9 mouse cellular contexts compared by ENCODE assay signal in the genomic region with DNA sequence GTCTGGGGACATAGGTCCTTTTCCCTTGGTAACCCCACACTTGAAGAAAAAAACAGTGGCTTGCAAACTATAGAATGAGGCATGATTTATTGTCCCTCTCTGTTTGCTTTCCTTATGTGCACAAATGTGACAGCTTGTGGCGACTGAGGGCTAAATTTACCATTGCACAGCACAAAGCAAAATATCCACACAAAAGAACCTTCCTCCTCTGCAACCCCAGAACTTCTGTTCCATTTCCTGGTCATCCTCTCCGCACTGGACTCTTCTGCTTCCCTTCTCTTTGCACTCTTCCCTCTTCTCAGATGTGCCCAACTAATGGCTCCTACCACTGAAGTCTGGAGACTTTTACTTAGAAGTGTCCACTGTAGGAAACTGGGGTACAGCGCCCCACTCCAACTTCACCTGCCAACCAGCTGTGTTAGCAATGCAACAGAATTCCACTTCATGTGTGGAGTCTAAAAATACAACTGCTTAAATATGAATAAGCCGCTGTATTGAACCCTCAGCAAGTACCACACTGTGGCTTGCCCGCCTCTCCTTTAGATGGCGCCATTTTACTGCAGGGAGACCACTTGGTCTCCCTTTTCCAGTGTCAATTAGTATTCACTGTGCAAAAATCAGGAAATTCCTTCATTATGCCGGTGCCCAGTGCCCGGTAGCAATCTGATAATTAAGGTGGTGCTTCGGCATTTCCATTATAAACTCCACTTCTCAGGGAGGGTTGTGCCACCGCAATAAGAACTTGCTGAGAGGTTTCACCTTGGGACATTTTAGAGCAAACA.
DNase-seq lines count a peak whose midpoint lies in the region; ATAC-seq lines count a peak whose summit lies in the region.
"Had no signal": no experiment of that assay in that cellular context is flagged by ENCODE, and none has a peak within 500 bp of the region (broad histone marks: within the 10 kb centered on the region; RNA-seq: fewer than 3 reads in every experiment).

No protein-coding gene starts in this region.

- H3K4me2 ChIP-seq in kidney, embryonic 14.5 days (replicated peaks; ENCODE audit: low read depth, low read length) = no peak overlapping the region
- H3K4me2 ChIP-seq in hindbrain, embryonic 14.5 days (replicated peaks) = no peak overlapping the region
- no peak overlapping the region for H3K4me2 ChIP-seq in lung, embryonic 16.5 days (ENCODE audit: low read depth, low read length)
- H3K4me2 ChIP-seq: liver, embryonic 13.5 days had no signal

- H3K36me3 ChIP-seq in kidney, embryonic 14.5 days (ENCODE audit: control insufficient read depth, insufficient read depth, low read length) = no peaks in the 10 kb centered on the region
- H3K36me3 ChIP-seq in hindbrain, embryonic 14.5 days (replicated peaks; ENCODE audit: control insufficient read depth, insufficient read depth) = no peaks in the 10 kb centered on the region
- no peaks in the 10 kb centered on the region for H3K36me3 ChIP-seq in lung, embryonic 16.5 days (ENCODE audit: control insufficient read depth, insufficient read depth, low read length)
- H3K36me3 ChIP-seq: liver, embryonic 13.5 days had no signal

- H3K9ac ChIP-seq in kidney, embryonic 14.5 days (ENCODE audit: low read depth, low read length) = no peak overlapping the region
- H3K9ac ChIP-seq in hindbrain, embryonic 14.5 days = no peak overlapping the region
- no peak overlapping the region for H3K9ac ChIP-seq in lung, embryonic 16.5 days (ENCODE audit: low read length)
- H3K9ac ChIP-seq: liver, embryonic 13.5 days had no signal

- H3K4me1 ChIP-seq in kidney, embryonic 14.5 days (ENCODE audit: control insufficient read depth, insufficient read depth, low read length) = no peaks in the 10 kb centered on the region
- no peaks in the 10 kb centered on the region for H3K4me1 ChIP-seq in hindbrain, embryonic 14.5 days (replicated peaks; ENCODE audit: control insufficient read depth, insufficient read depth, low read length)
- H3K4me1 ChIP-seq in lung, embryonic 16.5 days (replicated peaks; ENCODE audit: control insufficient read depth, insufficient read depth, low read length) = peaks cover 2% of the 10 kb centered on the region; the same call in 1 of the 2 replicates
- H3K4me1 ChIP-seq: liver, embryonic 13.5 days had no signal

- peak; percentile 16 for DNase-seq in kidney, adult 18-20 months
- peak; percentile 37 for DNase-seq in adrenal gland, adult 2 months
- DNase-seq in hindbrain, embryonic 14.5 days (ENCODE audit: low spot score) = peak; percentile 50
- peak; percentile 12 for DNase-seq in right cerebral cortex, postnatal 25 days
- DNase-seq in urinary bladder, postnatal 10 days (ENCODE audit: low spot score) = no peak
- DNase-seq in gastrocnemius, adult 8-10 months (ENCODE audit: low spot score in 2 of 2) = no peak
- DNase-seq: liver, embryonic 13.5 days had no signal

- no peak overlapping the region for H3K27ac ChIP-seq in kidney, embryonic 14.5 days (ENCODE audit: low read depth, low read length)
- H3K27ac ChIP-seq in hindbrain, embryonic 14.5 days = no peak overlapping the region
- H3K27ac ChIP-seq in lung, embryonic 16.5 days (ENCODE audit: low read length) = no peak overlapping the region
- H3K27ac ChIP-seq: liver, embryonic 13.5 days had no signal

- no peaks in the 10 kb centered on the region for H3K27me3 ChIP-seq in kidney, embryonic 14.5 days (ENCODE audit: control insufficient read depth, insufficient read depth, low read length)
- peaks cover 4% of the 10 kb centered on the region; the same call in 1 of the 2 replicates for H3K27me3 ChIP-seq in hindbrain, embryonic 14.5 days (ENCODE audit: control insufficient read depth, insufficient read depth, low read length)
- H3K27me3 ChIP-seq in lung, embryonic 16.5 days (ENCODE audit: control insufficient read depth, insufficient read depth, low read depth, low read length) = no peaks in the 10 kb centered on the region
- H3K27me3 ChIP-seq: liver, embryonic 13.5 days had no signal

- 32% methylated on average over 10 of the region's 10 CpGs for WGBS in kidney, embryonic 14.5 days
- 25% methylated on average over 10 of the region's 10 CpGs for WGBS in hindbrain, embryonic 14.5 days
- whole genome bisulfite sequencing in lung, embryonic 16.5 days = 20% methylated on average over 10 of the region's 10 CpGs

- no peak overlapping the region for H3K4me3 ChIP-seq in kidney, embryonic 14.5 days (ENCODE audit: low read length)
- no peak overlapping the region for H3K4me3 ChIP-seq in hindbrain, embryonic 14.5 days (replicated peaks; ENCODE audit: low read length)
- H3K4me3 ChIP-seq in lung, embryonic 16.5 days (ENCODE audit: low read length) = no peak overlapping the region
- H3K4me3 ChIP-seq: liver, embryonic 13.5 days had no signal

- ATAC-seq in kidney, embryonic 14.5 days (ENCODE audit: low FRiP score, low TSS enrichment) = no peak
- peak; percentile 43; the same call in 1 of the 2 replicates for ATAC-seq in hindbrain, embryonic 14.5 days (ENCODE audit: low FRiP score)
- peak; percentile 81 for ATAC-seq in lung, embryonic 16.5 days (ENCODE audit: low read depth)

- H3K9me3 ChIP-seq in kidney, embryonic 14.5 days (ENCODE audit: control insufficient read depth, low read length) = no peaks in the 10 kb centered on the region
- H3K9me3 ChIP-seq in hindbrain, embryonic 14.5 days (ENCODE audit: control insufficient read depth, low read length) = no peaks in the 10 kb centered on the region
- H3K9me3 ChIP-seq in lung, embryonic 16.5 days (ENCODE audit: control insufficient read depth, low read length) = no peaks in the 10 kb centered on the region
- H3K9me3 ChIP-seq: liver, embryonic 13.5 days had no signal

Comparison
In these comparisons a context has a peak if more than half of its experiments do, and no peak if none do; other contexts are left out.
1. DNase-seq: peak in kidney, adult 18-20 months (single experiment), adrenal gland, adult 2 months (single experiment), hindbrain, embryonic 14.5 days (single experiment) and right cerebral cortex, postnatal 25 days (single experiment); none in urinary bladder, postnatal 10 days (single experiment) and gastrocnemius, adult 8-10 months (0 of 2).